Mouse (Mus musculus): ENCODE results near the gene Slc2a12.

- TF ChIP-seq CTCF (IDR thresholded peaks at IDR 0.05; ENCODE audit: extremely low read depth, insufficient read depth, insufficient read length, insufficient replicate concordance) (no peak), POLR2A (IDR thresholded peaks at IDR 0.05; ENCODE audit: low read depth, low read length) (no peak)
These were observed 15.6 kb downstream of the Slc2a12 start for GRCm38 (mm10) chr10:22660286-22661000.

All from spleen, adult 2 months (tissue).